Mouse (Mus musculus): ENCODE measurements at regions not wholly inside any gene's neighbourhood (a gene's known extent, or its start where the extent isn't known, plus 50 kb on each side); places are given as distances from the start of the nearest gene placed in this dataset.

GRCm38 (mm10) chr11:22698057-22698941, 162.5 kb downstream of the B3gnt2 start:
- ATAC-seq (ENCODE audit: insufficient read depth, low FRiP score, low TSS enrichment) = no peak
- 82% methylated on average over 5 of the region's 5 CpGs for WGBS
- H3K4me1 ChIP-seq (ENCODE audit: control insufficient read depth, insufficient read depth, low read length) = no peaks in the 10 kb centered on the region
- no peaks in the 10 kb centered on the region for H3K9me3 ChIP-seq (ENCODE audit: control insufficient read depth, low read length)
- H3K9ac ChIP-seq (ENCODE audit: low read length) = no peak overlapping the region
- no peak overlapping the region for H3K4me2 ChIP-seq (ENCODE audit: low read depth)
- no peaks in the 10 kb centered on the region for H3K36me3 ChIP-seq (ENCODE audit: control insufficient read depth, insufficient read depth, low read length)
- no peak for DNase-seq (ENCODE audit: low spot score)
- no peak overlapping the region for H3K27ac ChIP-seq (ENCODE audit: low read depth, low read length)
- no peak overlapping the region for H3K4me3 ChIP-seq (ENCODE audit: low read depth, low read length)
- H3K27me3 ChIP-seq (ENCODE audit: control insufficient read depth, insufficient read depth, low read length) = no peaks in the 10 kb centered on the region

- 91% methylated on average over 3 of the region's 3 CpGs for WGBS
- no peak for ATAC-seq (ENCODE audit: insufficient read depth, low FRiP score, low TSS enrichment)
- no peak overlapping the region for H3K9ac ChIP-seq (ENCODE audit: low read length)
These were observed 154.7 kb downstream of the B3gnt2 start for GRCm38 (mm10) chr11:22706082-22706481.

More at GRCm38 (mm10) chr11:22706082-22706481, 154.7 kb downstream of the B3gnt2 start:
- H3K4me1 ChIP-seq (ENCODE audit: control insufficient read depth, insufficient read depth, low read length) = no peaks in the 10 kb centered on the region
- H3K4me2 ChIP-seq (ENCODE audit: low read depth) = no peak overlapping the region
- no peak overlapping the region for H3K27ac ChIP-seq (ENCODE audit: low read depth, low read length)
- no peak overlapping the region for H3K4me3 ChIP-seq (ENCODE audit: low read depth, low read length)
- DNase-seq (ENCODE audit: low spot score) = no peak
- no peaks in the 10 kb centered on the region for H3K36me3 ChIP-seq (ENCODE audit: control insufficient read depth, insufficient read depth, low read length)
- no peaks in the 10 kb centered on the region for H3K9me3 ChIP-seq (ENCODE audit: control insufficient read depth, low read length)
- no peaks in the 10 kb centered on the region for H3K27me3 ChIP-seq (ENCODE audit: control insufficient read depth, insufficient read depth, low read length)
